Mouse (Mus musculus) lung, adult 2 months (tissue): ENCODE data around the gene Slc5a4a.

ENCODE experiments used
- CTCF ChIP-seq: fragments of 200-500 bp; IDR thresholded peaks from 2 replicates; pipeline ENCODE4 v1.5.1; 2011; ENCODE audit warnings: mild to moderate bottlenecking, low read length, control low read depth; ENCODE audit not compliant: insufficient read depth
- POLR2A ChIP-seq: fragments of 200-500 bp; IDR thresholded peaks from 2 replicates; pipeline ENCODE4 v1.6.1; 2011; ENCODE audit warnings: low read depth, mild to moderate bottlenecking, control low read depth, low read length, borderline replicate concordance; ENCODE audit errors: extremely low read depth

DNA sequence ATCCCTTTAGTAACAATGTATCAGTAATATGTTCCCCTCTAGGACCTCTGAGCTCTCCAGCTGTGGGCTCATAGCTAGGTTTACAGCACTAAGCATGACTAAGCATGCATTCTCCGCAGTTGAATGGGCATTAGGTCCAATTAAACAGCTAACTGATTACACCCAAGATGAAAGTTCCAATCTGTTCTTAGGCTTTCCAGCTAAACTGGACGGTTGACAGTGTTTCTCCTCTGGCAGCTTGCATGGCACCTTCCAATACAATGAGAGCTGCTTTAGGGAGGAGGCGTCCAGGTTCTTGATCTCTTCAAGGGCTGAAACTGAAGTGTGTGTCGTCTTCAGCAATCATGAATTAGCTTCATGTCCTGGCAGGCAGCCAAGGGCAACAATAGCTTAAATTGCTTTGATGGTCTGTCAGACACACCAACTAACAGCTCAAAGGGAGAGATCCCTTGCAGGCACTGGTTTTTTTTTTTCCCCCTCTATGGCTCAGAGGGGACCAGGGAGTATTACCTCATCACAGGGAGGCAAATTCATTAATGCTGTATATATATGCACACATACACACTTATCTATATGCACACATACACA lies 27.0 kb upstream of the Slc5a4a start:
- TF ChIP-seq POLR2A (no peak), CTCF (no peak)
